Mouse (Mus musculus) forebrain, embryonic 13.5 days (tissue): Measurements from ENCODE around the gene Ccdc162. TPM values are rescaled to one million over a fixed set of nuclear protein-coding genes. Genes with fewer than 3 reads are reported as not detected.

Experiments
- ATAC-seq: fragments of 200-750 bp; cut with Nextera tagmentation; 2 replicates; pipeline ENCODE4 v1.8.0; 2017
- H3K27ac ChIP-seq: fragments of 300-500 bp; sonication (generic); 2 replicates; pipeline ENCODE4 v1.5.1; 2015; ENCODE audit warnings: inconsistent platforms, mild to moderate bottlenecking, moderate library complexity
- H3K27me3 ChIP-seq: fragments of 300-500 bp; sonication (generic); 2 replicates; pipeline ENCODE4 v1.6.1; 2015; ENCODE audit warnings: mild to moderate bottlenecking, inconsistent platforms
- H3K36me3 ChIP-seq: fragments of 300-500 bp; sonication (generic); 2 replicates; pipeline ENCODE4 v1.6.1; 2015; ENCODE audit warnings: mild to moderate bottlenecking, inconsistent platforms; ENCODE audit not compliant: poor library complexity, severe bottlenecking
- H3K4me1 ChIP-seq: fragments of 300-500 bp; sonication (generic); 2 replicates; pipeline ENCODE4 v1.6.1; 2015; ENCODE audit warnings: inconsistent platforms
- H3K4me2 ChIP-seq: fragments of 300-500 bp; sonication (generic); 2 replicates; pipeline ENCODE4 v1.6.1; 2015; ENCODE audit warnings: inconsistent platforms, mild to moderate bottlenecking, moderate library complexity
- H3K4me3 ChIP-seq: fragments of 300-500 bp; sonication (generic); 2 replicates; pipeline ENCODE4 v1.5.1; 2015; ENCODE audit warnings: mild to moderate bottlenecking, inconsistent platforms
- H3K9ac ChIP-seq: fragments of 300-500 bp; sonication (generic); 2 replicates; pipeline ENCODE4 v1.6.1; 2015; ENCODE audit warnings: mild to moderate bottlenecking, inconsistent platforms
- H3K9me3 ChIP-seq: fragments of 300-500 bp; sonication (generic); replicated peaks from 2 replicates; pipeline ENCODE4 v1.6.1; 2016; ENCODE audit warnings: inconsistent platforms
- WGBS: fragments of 180-500 bp; shearing (Covaris S2); methylation state at CpG from one replicate; pipeline ENCODE4 v1.1.7; 2015; 5-methylcytosine and 5-hydroxymethylcytosine counted together
- polyA plus RNA-seq: library from polyadenylated mRNA; unstranded; fragments of >200 nt; fragmentation: Nextera tagmentation; extraction: Ambion mirVana; gene quantifications from 2 replicates; pipeline ENCODE4 v1.2.1, GENCODE M21; 2015

Ccdc162 gene
- polyA plus RNA-seq, 1 experiment from 2014 or later = 0.31 TPM

DNA sequence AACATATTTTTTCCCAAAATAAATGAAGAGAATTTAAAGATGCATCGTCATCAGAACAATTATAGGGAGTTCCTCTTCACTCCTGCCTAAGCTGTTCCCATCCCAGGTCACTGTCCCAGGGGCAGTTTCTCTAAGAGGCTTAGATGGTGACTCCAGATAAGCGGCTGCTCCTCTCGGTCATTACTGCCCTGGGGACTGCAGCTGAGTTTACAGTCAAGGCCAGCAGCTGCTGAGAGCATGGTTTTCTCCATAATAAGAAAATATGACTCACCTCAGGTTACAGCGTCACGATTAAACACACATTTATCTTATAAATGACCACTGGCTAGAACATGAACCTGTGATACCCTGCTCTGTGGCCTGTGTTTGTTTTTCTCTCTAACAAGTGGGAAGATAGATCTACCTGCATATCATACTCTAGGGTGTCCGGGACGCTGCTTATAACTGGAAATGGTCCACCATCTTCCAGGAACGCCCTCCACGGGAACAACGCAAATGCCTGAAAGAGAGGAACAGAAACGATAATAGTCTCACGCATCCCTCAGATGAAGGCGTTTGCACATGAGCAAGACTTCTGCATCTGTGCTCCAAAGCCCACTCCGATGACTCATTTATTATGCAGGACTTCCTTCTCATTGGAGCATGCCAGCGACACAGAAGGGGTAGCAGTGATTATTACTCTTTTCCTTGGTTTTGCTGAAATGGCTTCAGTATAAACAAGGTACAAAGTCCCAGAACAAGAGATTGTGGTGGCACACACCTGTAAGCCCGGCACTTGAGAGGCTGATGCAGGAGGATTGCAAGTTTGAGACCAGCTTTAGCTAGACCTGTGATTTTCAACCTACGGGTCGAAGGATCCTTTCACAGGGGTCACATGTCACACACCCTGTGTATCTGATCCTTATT is 129.2 kb downstream of the Ccdc162 start:
- ATAC-seq = no peak
- no peaks in the 10 kb centered on the region for H3K27me3 ChIP-seq
- peaks cover 6% of the 10 kb centered on the region; the same call in 1 of the 2 replicates for H3K4me1 ChIP-seq
- 90% methylated on average over 18 of the region's 18 CpGs for WGBS
- no peaks in the 10 kb centered on the region for H3K36me3 ChIP-seq
- no peak overlapping the region for H3K4me3 ChIP-seq
- no peaks in the 10 kb centered on the region for H3K9me3 ChIP-seq
- H3K4me2 ChIP-seq = no peak overlapping the region
- H3K27ac ChIP-seq = no peak overlapping the region
- no peak overlapping the region for H3K9ac ChIP-seq

DNA sequence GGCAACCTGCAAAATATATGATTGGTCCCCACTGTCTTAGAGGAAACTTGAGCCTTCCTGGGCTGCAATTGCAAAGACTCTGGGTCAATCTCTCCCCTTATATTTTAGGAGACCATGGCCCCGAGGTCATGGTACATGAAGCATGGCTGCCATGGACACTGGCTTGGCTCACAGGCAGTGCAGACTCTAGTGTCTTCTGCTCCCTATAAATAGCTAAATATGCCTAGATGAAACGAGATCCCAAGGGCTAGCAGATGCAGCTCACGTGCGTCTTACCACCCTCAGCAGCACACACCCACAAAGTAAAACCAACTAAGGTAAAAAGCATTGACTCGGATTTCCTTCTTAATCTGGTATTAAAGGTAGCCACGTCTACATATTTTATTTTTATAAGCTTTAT is 133.1 kb downstream of the Ccdc162 start:
- 59% methylated on average over 6 of the region's 6 CpGs for WGBS

DNA sequence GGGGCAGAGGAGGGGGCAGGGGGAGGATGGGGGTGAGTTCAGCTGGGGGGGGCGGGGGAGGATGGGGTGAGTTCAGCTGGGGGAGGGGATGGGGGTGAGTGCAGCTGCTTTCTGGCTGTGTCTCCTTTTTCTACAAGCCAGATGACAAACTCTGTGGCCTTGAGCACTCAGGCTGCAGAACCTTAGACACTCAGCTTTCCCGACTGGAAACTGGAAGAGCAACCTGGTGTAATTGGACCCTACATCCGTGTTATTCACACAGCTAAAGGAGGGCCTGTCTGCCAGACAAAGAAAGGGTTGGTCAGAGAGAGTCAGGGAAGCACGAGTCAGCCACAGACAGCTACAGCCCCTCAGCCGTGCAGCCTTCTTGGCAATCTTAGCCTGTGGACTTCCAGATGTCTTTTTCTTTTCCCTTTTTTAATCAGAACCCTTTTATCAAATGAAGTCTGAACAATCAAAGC is 133.5 kb downstream of the Ccdc162 start:
- no peak for ATAC-seq
- Histone ChIP-seq H3K27me3 (no peaks in the 10 kb centered on the region), H3K27ac (no peak overlapping the region), H3K4me2 (no peak overlapping the region), H3K9me3 (no peaks in the 10 kb centered on the region), H3K36me3 (no peaks in the 10 kb centered on the region), H3K9ac (no peak overlapping the region), H3K4me3 (no peak overlapping the region), H3K4me1 (peaks cover 6% of the 10 kb centered on the region; the same call in 1 of the 2 replicates)
- WGBS = 3% methylated on average over 4 of the region's 5 CpGs

More for the DNA sequence above, 133.1 kb downstream of the Ccdc162 start:
- Histone ChIP-seq H3K27me3 (no peaks in the 10 kb centered on the region), H3K9me3 (no peaks in the 10 kb centered on the region), H3K4me3 (no peak overlapping the region), H3K27ac (no peak overlapping the region), H3K4me1 (peaks cover 6% of the 10 kb centered on the region; the same call in 1 of the 2 replicates), H3K9ac (no peak overlapping the region), H3K36me3 (no peaks in the 10 kb centered on the region), H3K4me2 (no peak overlapping the region)
- ATAC-seq = no peak

DNA sequence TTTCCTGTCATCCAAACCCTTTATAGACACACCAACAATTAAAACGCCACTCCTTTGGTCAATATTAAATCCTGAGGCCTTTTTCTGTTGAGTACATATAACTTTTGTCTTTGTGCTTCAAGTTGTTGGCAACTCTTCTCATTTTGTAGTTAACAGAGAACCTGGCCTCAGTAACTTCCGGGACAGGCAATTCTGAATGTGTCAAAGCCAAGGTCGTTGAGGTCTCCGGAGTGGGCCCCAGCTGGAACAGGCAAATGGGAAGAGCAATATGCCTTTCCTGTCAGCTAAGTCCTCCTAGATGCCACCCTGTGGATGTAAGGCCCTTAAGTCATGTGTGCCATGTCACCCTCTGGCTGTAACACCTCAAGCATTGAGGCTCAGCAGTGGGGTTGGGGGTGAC is 136.0 kb downstream of the Ccdc162 start:
- Histone ChIP-seq H3K4me1 (peaks cover 6% of the 10 kb centered on the region; the same call in 1 of the 2 replicates), H3K9me3 (no peaks in the 10 kb centered on the region), H3K9ac (no peak overlapping the region), H3K36me3 (no peaks in the 10 kb centered on the region), H3K27ac (no peak overlapping the region), H3K4me2 (no peak overlapping the region), H3K27me3 (no peaks in the 10 kb centered on the region), H3K4me3 (no peak overlapping the region)
- WGBS = 85% methylated on average over 4 of the region's 4 CpGs
- ATAC-seq = no peak

DNA sequence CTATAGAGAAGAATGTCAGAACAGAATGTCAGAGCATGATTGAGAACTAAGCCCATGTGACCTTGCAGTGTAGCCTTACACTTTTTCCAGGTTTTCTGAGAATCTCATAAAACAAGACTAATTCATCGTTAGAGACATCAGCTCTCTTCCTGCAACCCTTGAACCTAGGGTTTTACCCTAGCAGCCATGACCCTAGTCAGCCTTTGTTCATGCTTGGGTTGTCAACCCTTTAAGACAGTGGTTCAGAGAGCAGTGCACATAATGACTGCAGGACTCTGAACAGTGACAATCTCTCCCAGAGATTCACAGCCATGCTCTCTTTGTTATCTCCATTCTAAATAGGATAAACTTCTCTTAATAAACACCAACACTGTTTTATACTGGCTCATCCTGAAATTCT is 137.9 kb downstream of the Ccdc162 start:
- Histone ChIP-seq H3K27me3 (no peaks in the 10 kb centered on the region), H3K9me3 (no peaks in the 10 kb centered on the region), H3K4me1 (peaks cover 6% of the 10 kb centered on the region; the same call in 1 of the 2 replicates), H3K27ac (no peak overlapping the region), H3K4me3 (no peak overlapping the region), H3K36me3 (no peaks in the 10 kb centered on the region), H3K9ac (no peak overlapping the region), H3K4me2 (no peak overlapping the region)
- no peak for ATAC-seq
- WGBS = 71% methylated on average over 1 of the region's 1 CpGs

DNA sequence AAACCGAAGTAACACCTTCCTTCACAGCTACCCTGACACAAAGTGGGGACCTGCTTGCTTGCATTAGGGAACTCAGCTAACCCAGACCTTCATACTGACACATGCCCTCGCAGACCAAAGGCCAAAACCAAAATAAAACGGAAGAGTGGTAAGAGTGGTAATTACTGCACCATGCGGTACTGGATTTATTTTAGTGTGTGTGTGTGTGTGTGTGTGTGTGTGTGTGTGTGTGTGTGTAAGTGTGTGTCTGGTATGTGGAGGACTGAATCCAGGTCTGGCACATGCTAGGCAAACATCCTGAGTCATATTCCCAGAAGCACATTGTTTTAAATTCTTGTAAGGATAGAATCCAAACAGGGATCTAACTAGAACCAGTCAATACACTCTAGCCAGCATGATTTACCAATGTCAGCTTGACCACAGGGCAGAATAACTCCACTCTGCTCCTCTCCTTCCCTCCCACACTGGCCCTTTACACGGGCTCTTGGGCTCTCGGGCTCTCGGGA is 140.1 kb downstream of the Ccdc162 start:
- no peak overlapping the region for H3K4me3 ChIP-seq
- 81% methylated on average over 7 of the region's 7 CpGs for WGBS
- no peaks in the 10 kb centered on the region for H3K27me3 ChIP-seq
- no peak overlapping the region for H3K27ac ChIP-seq
- no peaks in the 10 kb centered on the region for H3K4me1 ChIP-seq
- ATAC-seq = no peak
- no peaks in the 10 kb centered on the region for H3K9me3 ChIP-seq
- no peaks in the 10 kb centered on the region for H3K36me3 ChIP-seq
- H3K4me2 ChIP-seq = no peak overlapping the region
- no peak overlapping the region for H3K9ac ChIP-seq

DNA sequence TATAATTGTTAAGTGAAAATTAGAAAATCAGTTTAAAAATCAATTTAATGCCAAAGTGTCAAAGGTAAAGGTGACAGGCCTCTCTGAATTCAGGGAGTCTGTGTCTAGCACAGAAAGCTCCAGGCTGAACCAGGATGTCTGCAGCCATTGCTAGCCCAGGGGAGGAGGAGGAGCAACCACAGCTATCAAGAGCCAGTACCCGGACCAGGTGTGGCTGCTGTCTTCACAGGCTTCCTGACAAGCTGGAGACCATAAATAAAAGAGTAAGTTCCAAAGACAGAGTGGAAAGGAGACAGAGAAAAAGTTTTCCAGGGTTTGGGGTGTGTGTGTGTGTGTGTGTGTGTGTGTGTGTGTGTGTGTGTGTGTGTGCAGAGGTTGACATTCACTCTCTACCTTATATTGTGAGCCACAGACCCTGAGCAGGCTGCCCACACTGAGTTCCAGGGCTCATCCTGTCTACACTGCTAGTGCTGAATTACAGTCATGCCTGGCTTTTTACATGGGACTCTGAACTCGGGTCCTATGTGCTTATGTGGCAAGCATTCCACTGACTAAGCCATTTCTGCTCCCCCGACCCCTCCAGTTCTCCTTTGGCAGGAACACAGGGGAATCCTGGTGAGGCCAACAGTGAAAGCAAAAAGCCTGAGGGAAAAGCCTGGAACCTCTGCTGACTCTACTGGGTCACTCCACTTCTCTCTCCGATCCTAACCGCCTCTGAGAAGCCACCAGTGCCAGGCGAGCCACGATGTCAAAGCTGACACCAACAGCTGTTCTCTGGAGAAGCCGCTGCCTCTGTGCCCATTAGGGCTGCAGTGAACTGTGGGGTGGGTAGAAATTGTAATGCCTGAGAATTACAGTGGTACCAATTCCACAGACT is 140.7 kb downstream of the Ccdc162 start:
- H3K27ac ChIP-seq = no peak overlapping the region
- no peaks in the 10 kb centered on the region for H3K9me3 ChIP-seq
- H3K4me3 ChIP-seq = no peak overlapping the region
- no peak for ATAC-seq
- H3K27me3 ChIP-seq = no peaks in the 10 kb centered on the region
- H3K4me2 ChIP-seq = no peak overlapping the region
- no peaks in the 10 kb centered on the region for H3K36me3 ChIP-seq
- no peaks in the 10 kb centered on the region for H3K4me1 ChIP-seq
- no peak overlapping the region for H3K9ac ChIP-seq
- WGBS = 75% methylated on average over 8 of the region's 8 CpGs

DNA sequence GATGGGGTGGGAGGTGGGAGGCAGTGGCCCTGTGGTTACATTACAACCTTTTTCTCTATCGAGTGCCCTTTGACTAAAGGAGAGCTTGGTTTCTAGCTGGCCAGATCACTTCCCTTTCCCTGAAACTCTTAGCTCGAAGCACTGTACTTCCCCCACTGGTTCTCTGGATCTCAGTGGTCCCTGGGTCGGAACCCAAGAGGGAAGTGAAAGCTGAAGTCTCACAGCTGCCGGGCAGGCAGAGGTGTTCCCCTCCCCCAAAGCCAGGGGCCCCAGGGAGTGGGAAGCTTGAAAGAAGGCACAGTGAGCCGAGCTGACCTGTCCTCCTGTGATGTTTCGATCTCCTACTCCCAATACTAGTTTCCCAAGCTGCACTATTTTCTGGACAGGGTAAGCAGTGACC is 143.2 kb downstream of the Ccdc162 start:
- 32% methylated on average over 6 of the region's 6 CpGs for WGBS
- H3K4me2 ChIP-seq = no peak overlapping the region
- H3K27me3 ChIP-seq = no peaks in the 10 kb centered on the region
- H3K9me3 ChIP-seq = no peaks in the 10 kb centered on the region
- ATAC-seq = no peak
- no peaks in the 10 kb centered on the region for H3K36me3 ChIP-seq
- no peak overlapping the region for H3K27ac ChIP-seq
- no peaks in the 10 kb centered on the region for H3K4me1 ChIP-seq
- H3K4me3 ChIP-seq = no peak overlapping the region
- H3K9ac ChIP-seq = no peak overlapping the region

DNA sequence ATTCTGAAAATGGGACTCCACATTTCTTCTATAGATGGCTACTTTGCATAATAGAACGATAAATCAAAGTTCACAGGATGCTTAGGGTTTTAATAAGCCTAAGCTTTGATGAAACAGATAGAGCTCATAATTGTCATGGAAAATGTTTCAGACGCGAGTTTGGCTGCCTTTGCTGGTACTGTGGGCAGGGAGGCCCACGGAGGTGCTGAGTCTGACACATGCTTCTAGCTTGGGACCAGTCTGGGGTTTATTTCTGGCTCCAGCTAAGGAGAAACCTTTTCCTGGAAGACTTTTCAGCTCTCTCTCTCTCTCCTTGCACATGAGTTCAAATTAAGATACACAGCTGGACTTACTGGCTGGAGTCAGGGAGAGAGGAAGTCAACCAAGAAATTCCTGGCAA is 144.2 kb downstream of the Ccdc162 start:
- H3K4me1 ChIP-seq = no peaks in the 10 kb centered on the region
- WGBS = 86% methylated on average over 4 of the region's 4 CpGs
- ATAC-seq = no peak
- H3K4me3 ChIP-seq = no peak overlapping the region
- H3K36me3 ChIP-seq = no peaks in the 10 kb centered on the region
- H3K27me3 ChIP-seq = no peaks in the 10 kb centered on the region
- no peak overlapping the region for H3K9ac ChIP-seq
- no peak overlapping the region for H3K27ac ChIP-seq
- no peaks in the 10 kb centered on the region for H3K9me3 ChIP-seq
- no peak overlapping the region for H3K4me2 ChIP-seq

DNA sequence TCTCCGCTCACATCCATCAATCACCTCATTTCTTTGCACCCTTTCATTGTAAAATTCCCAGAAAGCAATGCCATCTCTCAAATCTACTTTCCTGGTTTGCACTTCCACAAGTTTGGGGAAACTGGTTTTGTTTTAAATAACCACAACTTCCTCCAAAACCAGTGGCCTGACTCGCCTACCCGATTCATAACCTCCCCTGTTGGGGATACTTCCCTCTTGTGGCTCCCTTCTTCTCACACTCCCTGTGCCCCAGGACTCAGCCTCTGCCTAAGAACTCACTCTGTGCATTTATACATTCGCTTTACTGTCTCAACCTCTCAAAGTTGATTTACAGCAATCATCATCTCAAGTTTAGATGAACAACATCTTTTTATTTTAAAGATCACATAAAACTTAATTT is 145.4 kb downstream of the Ccdc162 start:
- H3K36me3 ChIP-seq = no peaks in the 10 kb centered on the region
- H3K4me2 ChIP-seq = no peak overlapping the region
- H3K4me1 ChIP-seq = no peaks in the 10 kb centered on the region
- H3K27ac ChIP-seq = no peak overlapping the region
- H3K9me3 ChIP-seq = no peaks in the 10 kb centered on the region
- ATAC-seq = no peak
- 85% methylated on average over 4 of the region's 4 CpGs for WGBS
- no peak overlapping the region for H3K4me3 ChIP-seq
- H3K27me3 ChIP-seq = no peaks in the 10 kb centered on the region
- H3K9ac ChIP-seq = no peak overlapping the region

DNA sequence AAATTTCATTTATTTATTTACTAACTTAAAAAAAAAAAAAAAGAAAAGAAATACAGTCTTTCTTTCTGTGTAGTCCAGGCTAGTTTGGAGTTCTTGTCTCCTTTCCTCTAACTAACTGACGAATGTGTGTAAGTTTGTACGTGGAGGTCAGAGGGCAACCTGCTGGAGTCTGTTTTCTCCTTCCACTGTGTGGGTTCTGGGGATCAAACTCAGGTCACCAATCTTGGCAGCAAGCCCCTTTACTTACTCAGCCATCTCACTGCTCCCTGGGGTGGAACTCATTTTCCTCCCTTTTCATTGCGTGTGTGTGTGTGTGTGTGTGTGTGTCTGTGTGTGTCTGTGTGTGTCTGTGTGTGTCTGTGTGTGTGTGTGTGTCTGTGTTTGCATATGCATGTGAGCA is 148.1 kb downstream of the Ccdc162 start:
- no peak overlapping the region for H3K4me3 ChIP-seq
- H3K36me3 ChIP-seq = no peaks in the 10 kb centered on the region
- H3K27me3 ChIP-seq = no peaks in the 10 kb centered on the region
- H3K4me2 ChIP-seq = no peak overlapping the region
- H3K9ac ChIP-seq = no peak overlapping the region
- no peak overlapping the region for H3K27ac ChIP-seq
- H3K9me3 ChIP-seq = no peaks in the 10 kb centered on the region
- WGBS = 65% methylated on average over 3 of the region's 3 CpGs
- no peaks in the 10 kb centered on the region for H3K4me1 ChIP-seq
- ATAC-seq = no peak

DNA sequence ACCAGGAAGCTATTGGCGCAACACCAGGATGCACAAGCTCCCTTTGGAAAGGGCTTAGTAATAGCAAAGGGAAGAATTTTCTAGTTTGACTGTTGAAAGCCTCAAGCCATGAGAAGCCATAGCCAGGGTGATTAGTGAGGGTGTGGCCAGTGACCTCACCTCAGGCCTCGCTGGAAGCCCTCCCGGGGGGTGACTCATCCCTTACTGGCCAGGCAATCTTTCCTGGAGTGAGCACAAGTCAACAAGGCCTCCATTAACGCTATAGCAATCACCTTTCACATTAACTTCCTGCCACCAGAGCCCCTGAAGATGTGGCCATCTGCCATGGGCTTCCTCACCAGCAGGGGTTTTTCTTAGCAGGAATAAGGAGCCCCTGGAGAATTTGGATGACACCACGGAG is 151.3 kb downstream of the Ccdc162 start:
- Histone ChIP-seq H3K27ac (no peak overlapping the region), H3K4me2 (no peak overlapping the region), H3K4me1 (no peaks in the 10 kb centered on the region), H3K36me3 (no peaks in the 10 kb centered on the region), H3K9ac (no peak overlapping the region), H3K27me3 (no peaks in the 10 kb centered on the region), H3K9me3 (peaks cover 11% of the 10 kb centered on the region; the same call in 1 of the 2 replicates), H3K4me3 (no peak overlapping the region)
- WGBS = 44% methylated on average over 5 of the region's 5 CpGs
- no peak for ATAC-seq
